Mouse (Mus musculus) retina, adult 2 months (tissue): Measurements from ENCODE around the gene Rbm4.
"Not testable (repeated sequence)": the region's sequence is repeated elsewhere in the genome, so short reads cannot be mapped to it uniquely, and the experiment has no call there.

Experiments
- DNase-seq: peaks from one replicate; pipeline ENCODE4 v3.0.0-alpha.2; 2012; ENCODE audit warnings: low read depth, low spot score

Rbm4 gene

DNA sequence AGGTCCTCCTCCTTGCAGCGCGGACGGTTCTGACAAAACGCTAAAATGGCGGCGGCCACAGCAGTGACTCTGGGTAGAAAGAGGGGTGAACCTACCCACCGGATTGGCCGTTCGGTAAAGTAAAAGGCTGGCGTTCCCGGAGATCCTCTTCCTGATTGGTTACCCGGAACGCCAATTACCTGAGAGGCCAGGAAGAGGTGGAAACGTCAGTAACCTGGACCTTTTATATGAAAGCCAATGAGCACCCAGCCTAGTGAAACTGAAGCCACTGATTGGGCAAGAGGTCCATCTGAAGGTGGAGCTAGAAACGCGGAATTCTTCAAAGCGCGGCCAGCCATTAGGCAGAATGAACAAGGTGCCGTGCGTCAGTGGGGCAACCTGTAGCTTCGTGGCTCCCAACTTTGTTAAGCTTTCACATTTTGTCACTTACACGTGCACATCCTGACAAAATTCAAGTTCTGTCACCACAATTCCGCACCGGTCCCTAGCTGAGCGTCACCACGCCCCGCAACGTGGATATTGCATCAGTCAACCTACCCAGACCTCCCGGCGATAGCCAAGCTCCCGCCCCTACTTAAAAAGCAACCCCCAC lies at the start of gene Rbm4:
Gene Rbm4, minus strand, starts transcription at position 71 of the 592 bp plus-strand sequence.
- peak; percentile 99 for DNase-seq

GRCm38 (mm10) chr19:4842611-4843010 lies 48.9 kb upstream of the Rbm4 start:
- DNase-seq: no peak

- no peak for DNase-seq
Measured at GRCm38 (mm10) chr19:4840848-4841247, 47.1 kb upstream of the Rbm4 start.

- DNase-seq: peak; percentile 87
Measured at GRCm38 (mm10) chr19:4839149-4839548, 45.4 kb upstream of the Rbm4 start, which contains the start of the genes Ccs and Ccdc87. Gene Ccs (minus strand): TSS chr19:4839332. Gene Ccdc87 (plus strand): TSS chr19:4839366.

GRCm38 (mm10) chr19:4838526-4839140 lies 44.9 kb upstream of the Rbm4 start:
- no peak for DNase-seq

GRCm38 (mm10) chr19:4837049-4837448 lies 43.3 kb upstream of the Rbm4 start:
- no peak for DNase-seq

GRCm38 (mm10) chr19:4836096-4836495 lies 42.4 kb upstream of the Rbm4 start:
- no peak for DNase-seq

GRCm38 (mm10) chr19:4833977-4834376 lies 40.3 kb upstream of the Rbm4 start:
- DNase-seq: no peak

DNA sequence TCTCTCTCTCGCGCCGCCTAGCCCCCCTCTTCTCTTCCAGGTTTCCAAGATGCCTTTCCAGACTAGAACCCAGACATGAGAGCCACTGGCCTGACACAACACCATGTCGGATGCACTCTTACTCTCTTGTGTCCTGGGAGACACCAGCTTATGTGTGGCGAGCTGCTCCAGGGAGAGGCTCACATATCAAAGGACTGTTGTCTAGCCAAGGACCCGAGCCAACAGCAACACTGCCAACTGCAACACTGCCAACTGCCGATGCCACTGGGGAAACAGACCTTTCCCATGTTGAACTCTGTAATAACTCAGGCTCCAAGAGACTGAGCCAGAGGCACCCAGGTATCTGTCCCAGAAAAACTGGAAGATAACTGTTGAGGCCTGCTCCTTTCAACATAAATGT lies 35.5 kb upstream of the Rbm4 start:
- no peak for DNase-seq

GRCm38 (mm10) chr19:4828444-4829114 lies 34.9 kb upstream of the Rbm4 start:
- DNase-seq: no peak

- DNase-seq: no peak
Measured at GRCm38 (mm10) chr19:4820678-4821303, 27.1 kb upstream of the Rbm4 start.

DNA sequence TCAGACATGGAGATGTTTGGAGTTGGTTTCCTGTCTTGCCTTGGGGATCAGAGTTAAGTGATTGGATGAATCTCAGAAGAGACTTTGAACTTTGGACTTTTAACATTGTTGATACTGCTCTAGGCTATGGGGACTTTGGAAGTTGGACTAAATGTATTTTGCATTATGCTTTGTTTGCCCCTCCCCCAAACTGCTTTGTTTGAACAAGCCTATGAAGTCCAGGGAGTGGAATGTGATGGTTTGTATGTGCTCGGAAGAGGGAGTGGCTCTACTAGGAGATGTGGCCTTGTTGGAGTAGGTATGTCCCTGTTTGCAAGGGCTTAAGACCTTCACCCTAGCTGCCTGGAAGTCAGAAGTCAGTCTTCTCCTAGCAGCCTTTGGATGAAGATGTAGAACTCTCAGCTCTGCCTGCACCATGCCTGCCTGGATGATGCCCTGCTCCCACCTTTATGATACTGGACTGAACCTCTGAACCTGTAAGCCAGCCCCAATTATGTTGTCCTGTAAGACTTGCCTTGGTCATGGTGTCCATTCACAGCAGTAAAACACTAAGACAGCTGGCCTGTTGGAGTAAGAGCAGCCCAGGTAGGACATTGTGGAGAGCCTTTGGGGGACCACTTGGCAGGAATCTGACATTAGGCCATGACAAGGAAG lies 23.6 kb upstream of the Rbm4 start:
- no peak for DNase-seq

- DNase-seq: no peak
Measured at GRCm38 (mm10) chr19:4813015-4813414, 19.3 kb upstream of the Rbm4 start.

GRCm38 (mm10) chr19:4812334-4812949 lies 18.7 kb upstream of the Rbm4 start:
- not testable (repeated sequence) for DNase-seq

DNA sequence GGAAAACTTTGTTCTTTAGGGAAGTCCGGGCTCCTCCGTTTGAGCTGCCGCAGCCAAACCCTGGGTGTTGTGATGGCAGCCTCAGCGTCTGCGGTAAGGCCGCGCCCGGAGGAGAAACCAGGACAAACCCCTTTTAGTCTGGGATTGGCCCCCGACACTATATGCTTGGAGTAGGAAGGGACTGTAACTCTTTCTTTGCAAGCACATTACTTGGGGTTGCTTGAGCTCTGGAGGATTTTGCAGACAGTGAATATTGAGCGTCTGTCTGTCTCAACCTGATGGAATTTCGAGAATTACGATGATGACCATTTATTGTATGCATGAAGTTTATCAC lies 18.2 kb upstream of the Rbm4 start:
- no peak for DNase-seq

- DNase-seq: peak; percentile 97
Measured at GRCm38 (mm10) chr19:4811063-4811908, 17.6 kb upstream of the Rbm4 start, which contains the start of the genes Gm21992 and Rbm14. Gene Gm21992 (minus strand): TSS chr19:4811612. Gene Rbm14 (minus strand): TSS chr19:4811634.

GRCm38 (mm10) chr19:4810746-4811062 lies 17.0 kb upstream of the Rbm4 start:
- no peak for DNase-seq

- DNase-seq: no peak
Measured at GRCm38 (mm10) chr19:4810309-4810708, 16.6 kb upstream of the Rbm4 start.

- DNase-seq: no peak
Measured at GRCm38 (mm10) chr19:4803283-4803682, 9.6 kb upstream of the Rbm4 start.

GRCm38 (mm10) chr19:4802691-4803091 lies 9.0 kb upstream of the Rbm4 start:
- no peak for DNase-seq

DNA sequence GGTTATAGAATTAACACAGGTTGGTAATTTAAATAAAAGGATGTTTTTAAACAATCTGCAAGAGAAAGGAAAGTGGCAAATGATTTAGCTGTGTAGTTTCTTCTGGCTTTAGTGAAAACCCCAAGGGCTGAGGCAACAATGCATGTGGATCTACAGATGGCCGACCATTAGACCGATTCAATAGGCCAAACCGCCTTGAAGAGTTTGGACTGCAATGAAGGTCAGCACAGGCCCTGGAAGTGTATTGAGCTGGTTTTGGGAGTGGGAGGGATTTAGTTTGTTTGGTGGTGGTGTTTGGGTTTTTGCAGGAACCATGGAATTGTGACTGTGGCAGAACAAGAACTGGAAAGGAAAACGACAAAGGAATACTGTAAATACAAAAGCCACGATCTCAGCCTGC lies 5.4 kb upstream of the Rbm4 start:
- no peak for DNase-seq
